Mouse (Mus musculus) heart, embryonic 14.5 days (tissue): ENCODE data around the gene Endod1. TPM values are rescaled to one million over a fixed set of nuclear protein-coding genes. Genes with fewer than 3 reads are reported as not detected.

Experiments
- ATAC-seq: fragments of 200-750 bp; cut with Nextera tagmentation; 2 replicates; pipeline ENCODE4 v1.8.0; 2017; ENCODE audit warnings: low read depth, moderate TSS enrichment; ENCODE audit not compliant: insufficient number of reproducible peaks, insufficient read depth, low FRiP score
- H3K27ac ChIP-seq, 2 experiments: fragments of 200-500 bp in 1 of 2; fragments of 300-500 bp in 1 of 2; sonication (generic) in 1 of 2; replicated peaks in 1 of 2; 2 replicates each; pipeline ENCODE4 v1.5.1; 2012 to 2014; ENCODE audit warnings: low read depth in 2 of 2, low read length in 2 of 2, control low read depth in 1 of 2, mild to moderate bottlenecking in 1 of 2, mixed read lengths in 1 of 2; ENCODE audit not compliant: control insufficient read depth in 1 of 2, insufficient read depth in 1 of 2
- H3K27me3 ChIP-seq: fragments of 300-500 bp; sonication (generic); 2 replicates; pipeline ENCODE4 v1.6.1; 2014; ENCODE audit warnings: mild to moderate bottlenecking, low read length, control low read depth; ENCODE audit not compliant: control insufficient read depth, insufficient read depth
- H3K36me3 ChIP-seq: fragments of 300-500 bp; sonication (generic); 2 replicates; pipeline ENCODE4 v1.6.1; 2014; ENCODE audit warnings: mild to moderate bottlenecking, control low read depth, low read length, mixed read lengths; ENCODE audit not compliant: control insufficient read depth, insufficient read depth
- H3K4me1 ChIP-seq, 2 experiments: fragments of 200-500 bp in 1 of 2; fragments of 300-500 bp in 1 of 2; sonication (generic) in 1 of 2; 2 replicates each; pipeline ENCODE4 v1.6.1; 2012 to 2014; ENCODE audit warnings: low read length in 2 of 2, control low read depth in 1 of 2, mixed read lengths in 1 of 2; ENCODE audit not compliant: control insufficient read depth in 2 of 2, insufficient read depth in 2 of 2
- H3K4me2 ChIP-seq: fragments of 300-500 bp; sonication (generic); 2 replicates; pipeline ENCODE4 v1.6.1; 2014; ENCODE audit warnings: mild to moderate bottlenecking, low read length
- H3K4me3 ChIP-seq, 2 experiments: fragments of 200-500 bp in 1 of 2; fragments of 300-500 bp in 1 of 2; sonication (generic) in 1 of 2; 2 replicates each; pipeline ENCODE4 v1.5.1; 2012 to 2014; ENCODE audit warnings: low read length in 2 of 2, mild to moderate bottlenecking in 2 of 2, control low read depth in 1 of 2, low read depth in 1 of 2, moderate library complexity in 1 of 2; ENCODE audit not compliant: control insufficient read depth in 1 of 2, insufficient read depth in 1 of 2
- H3K9ac ChIP-seq: fragments of 300-500 bp; sonication (generic); 2 replicates; pipeline ENCODE4 v1.6.1; 2014; ENCODE audit warnings: mild to moderate bottlenecking, low read length
- H3K9me3 ChIP-seq: fragments of 300-500 bp; sonication (generic); 2 replicates; pipeline ENCODE4 v1.6.1; 2016; ENCODE audit warnings: low read length, control low read depth; ENCODE audit not compliant: control insufficient read depth
- WGBS: fragments of 180-500 bp; shearing (Covaris S2); extraction: QIAGEN DNeasy Blood & Tissue Kit; methylation state at CpG from one replicate; pipeline ENCODE4 v1.1.7; 2014; 5-methylcytosine and 5-hydroxymethylcytosine counted together
- polyA plus RNA-seq: library from polyadenylated mRNA; unstranded; fragments of >200 nt; fragmentation: Nextera tagmentation; extraction: Ambion mirVana; gene quantifications from 2 replicates; pipeline ENCODE4 v1.2.1, GENCODE M21; 2014

Gene Endod1
- polyA plus RNA-seq, 1 experiment from 2014 or later: 8.7 TPM

GRCm38 (mm10) chr9:14397449-14397819 is 16.1 kb upstream of the Endod1 start:
- Histone ChIP-seq H3K9ac (no peak overlapping the region), H3K27me3 (no peaks in the 10 kb centered on the region), H3K4me3 (no peak overlapping the region), H3K27ac (no peak overlapping the region), H3K9me3 (no peaks in the 10 kb centered on the region), H3K4me1 (no peaks in the 10 kb centered on the region), H3K4me2 (no peak overlapping the region), H3K36me3 (no peaks in the 10 kb centered on the region)
- no peak for ATAC-seq
- 75% methylated on average over 6 of the region's 6 CpGs for WGBS

GRCm38 (mm10) chr9:14396819-14397448 is 15.6 kb upstream of the Endod1 start:
- Histone ChIP-seq H3K4me1 (no peaks in the 10 kb centered on the region), H3K9ac (no peak overlapping the region), H3K36me3 (no peaks in the 10 kb centered on the region), H3K27ac (no peak overlapping the region), H3K27me3 (no peaks in the 10 kb centered on the region), H3K4me2 (no peak overlapping the region), H3K9me3 (no peaks in the 10 kb centered on the region), H3K4me3 (no peak overlapping the region)
- 59% methylated on average over 3 of the region's 3 CpGs for WGBS
- no peak for ATAC-seq

GRCm38 (mm10) chr9:14396096-14396495 is 14.8 kb upstream of the Endod1 start:
- Histone ChIP-seq H3K9me3 (no peaks in the 10 kb centered on the region), H3K27me3 (no peaks in the 10 kb centered on the region), H3K36me3 (no peaks in the 10 kb centered on the region), H3K4me3 (no peak overlapping the region), H3K4me2 (no peak overlapping the region), H3K9ac (no peak overlapping the region), H3K27ac (no peak overlapping the region), H3K4me1 (no peaks in the 10 kb centered on the region)
- ATAC-seq: no peak
- WGBS: 80% methylated on average over 2 of the region's 2 CpGs

GRCm38 (mm10) chr9:14394956-14395561 is 13.8 kb upstream of the Endod1 start:
- no peaks in the 10 kb centered on the region for H3K9me3 ChIP-seq
- no peaks in the 10 kb centered on the region for H3K27me3 ChIP-seq
- no peak overlapping the region for H3K9ac ChIP-seq
- H3K4me2 ChIP-seq: no peak overlapping the region
- no peaks in the 10 kb centered on the region for H3K36me3 ChIP-seq
- ATAC-seq: no peak
- no peak overlapping the region for H3K4me3 ChIP-seq
- no peaks in the 10 kb centered on the region for H3K4me1 ChIP-seq
- 24% methylated on average over 2 of the region's 2 CpGs for WGBS
- no peak overlapping the region for H3K27ac ChIP-seq

- Histone ChIP-seq H3K27ac (no peak overlapping the region), H3K9ac (no peak overlapping the region), H3K36me3 (no peaks in the 10 kb centered on the region), H3K27me3 (no peaks in the 10 kb centered on the region), H3K4me3 (no peak overlapping the region), H3K4me2 (no peak overlapping the region), H3K4me1 (no peaks in the 10 kb centered on the region), H3K9me3 (no peaks in the 10 kb centered on the region)
- 65% methylated on average over 3 of the region's 3 CpGs for WGBS
- no peak for ATAC-seq
These were observed 10.6 kb upstream of the Endod1 start for GRCm38 (mm10) chr9:14391841-14392318.

GRCm38 (mm10) chr9:14391286-14391685 is 10.0 kb upstream of the Endod1 start:
- Histone ChIP-seq H3K9ac (no peak overlapping the region), H3K27ac (no peak overlapping the region), H3K27me3 (no peaks in the 10 kb centered on the region), H3K36me3 (no peaks in the 10 kb centered on the region), H3K9me3 (no peaks in the 10 kb centered on the region), H3K4me1 (no peaks in the 10 kb centered on the region), H3K4me2 (no peak overlapping the region), H3K4me3 (no peak overlapping the region)
- ATAC-seq: peak; percentile 17; the same call in 1 of the 2 replicates
- WGBS: 79% methylated on average over 9 of the region's 9 CpGs

GRCm38 (mm10) chr9:14390278-14390677 is 9.0 kb upstream of the Endod1 start:
- no peak overlapping the region for H3K4me2 ChIP-seq
- H3K4me1 ChIP-seq: no peaks in the 10 kb centered on the region
- H3K4me3 ChIP-seq: no peak overlapping the region
- H3K27me3 ChIP-seq: no peaks in the 10 kb centered on the region
- H3K9ac ChIP-seq: no peak overlapping the region
- no peaks in the 10 kb centered on the region for H3K9me3 ChIP-seq
- H3K27ac ChIP-seq: no peak overlapping the region
- H3K36me3 ChIP-seq: no peaks in the 10 kb centered on the region
- ATAC-seq: no peak
- WGBS: 93% methylated on average over 1 of the region's 1 CpGs
